Mouse (Mus musculus) liver, embryonic 14.5 days (tissue): ENCODE measurements around the gene Ubxn2a.
A peak's percentile ranks its signal among the peaks of the same experiment; 100 is the strongest.

ENCODE experiments used
- CTCF ChIP-seq: IDR thresholded peaks from 2 replicates; pipeline ENCODE4 v1.5.1; 2016; ENCODE audit warnings: antibody characterized with exemption, low read depth, control low read depth
- EP300 ChIP-seq: IDR thresholded peaks from 2 replicates; pipeline ENCODE4 v1.6.1; 2016; ENCODE audit warnings: antibody characterized with exemption, low read depth

DNA sequence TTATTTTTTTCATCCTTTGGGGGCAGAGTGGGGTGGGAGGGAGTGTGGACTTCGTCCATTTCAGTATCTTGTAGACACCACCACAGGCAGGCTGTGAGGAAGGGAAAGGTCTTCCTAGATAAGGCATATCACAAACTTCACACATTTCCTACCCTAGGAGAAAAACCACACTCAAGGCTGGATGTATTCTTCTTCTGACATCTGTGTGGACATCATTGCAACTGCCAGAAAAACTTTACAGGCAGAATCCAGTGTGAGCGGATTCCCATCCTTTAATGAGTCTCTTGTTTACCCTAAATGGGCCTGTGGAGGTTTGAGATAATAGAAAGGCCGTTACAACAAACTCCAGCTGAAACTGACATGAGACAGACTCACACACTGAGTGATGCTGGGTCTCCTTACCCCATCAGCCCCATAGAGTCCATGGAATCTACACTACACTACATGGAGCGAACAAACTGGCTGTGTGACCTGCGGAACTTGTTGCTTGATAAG is 34.5 kb downstream of the Ubxn2a start:
- TF ChIP-seq EP300 = peak; percentile 98
- 0 out of 2 replicates have a peak, but pooled peaks have one; percentile 1 for TF ChIP-seq CTCF
